Mouse (Mus musculus): Measurements from ENCODE around the gene Zswim4. TPM values are rescaled to one million over a fixed set of nuclear protein-coding genes. Genes with fewer than 3 reads are reported as not detected.
A peak's percentile ranks its signal among the peaks of the same experiment; 100 is the strongest.
"Not testable (repeated sequence)": the region's sequence is repeated elsewhere in the genome, so short reads cannot be mapped to it uniquely, and the experiment has no call there.

The Zswim4 gene
- 19.4 and 24.7 TPM in 2 replicates for polyA plus RNA-seq (2014; fragmentation: Nextera tagmentation; extraction: Ambion mirVana)

- Histone ChIP-seq H3K27me3 (ENCODE audit: control insufficient read depth, insufficient read depth, low read length) (no peaks in the 10 kb centered on the region), H3K36me3 (ENCODE audit: control insufficient read depth, insufficient read depth, low read length) (peaks cover 2% of the 10 kb centered on the region), H3K9ac (ENCODE audit: low read length) (peak within 1 kb of the TSS; percentile 97), H3K27ac (ENCODE audit: low read depth, low read length) (peak within 1 kb of the TSS; percentile 67; the same call in 1 of the 2 replicates), H3K4me3 (ENCODE audit: low read depth, low read length) (peak within 1 kb of the TSS; percentile 68), H3K9me3 (ENCODE audit: control insufficient read depth, low read length) (no peaks in the 10 kb centered on the region), H3K4me1 (ENCODE audit: control insufficient read depth, insufficient read depth, low read length) (peaks cover 13% of the 10 kb centered on the region), H3K4me2 (peak within 1 kb of the TSS; percentile 91)
- under 1% methylated on average over 35 of the region's 35 CpGs for WGBS
- DNase-seq (ENCODE audit: low spot score, missing footprints) (peak; percentile 100), ATAC-seq (ENCODE audit: low FRiP score) (peak; percentile 98)
Observed at GRCm38 (mm10) chr8:84236998-84237473, at the start of gene Zswim4. Gene Zswim4, minus strand, starts transcription at chr8:84237055.

- not testable (repeated sequence) for H3K9ac ChIP-seq (ENCODE audit: low read length); H3K36me3 ChIP-seq (ENCODE audit: control insufficient read depth, insufficient read depth, low read length); H3K4me2 ChIP-seq; H3K4me3 ChIP-seq (ENCODE audit: low read depth, low read length); H3K4me1 ChIP-seq (ENCODE audit: control insufficient read depth, insufficient read depth, low read length); H3K9me3 ChIP-seq (ENCODE audit: control insufficient read depth, low read length); DNase-seq (ENCODE audit: low spot score, missing footprints); H3K27me3 ChIP-seq (ENCODE audit: control insufficient read depth, insufficient read depth, low read length); ATAC-seq (ENCODE audit: low FRiP score); H3K27ac ChIP-seq (ENCODE audit: low read depth, low read length)
- WGBS: 51% methylated on average over 5 of the region's 5 CpGs
Observed at GRCm38 (mm10) chr8:84285665-84286064, 48.8 kb upstream of the Zswim4 start.

GRCm38 (mm10) chr8:84284608-84285063, 47.8 kb upstream of the Zswim4 start:
- WGBS: 52% methylated on average over 9 of the region's 9 CpGs
- Histone ChIP-seq H3K4me2 (no peak overlapping the region), H3K9ac (ENCODE audit: low read length) (no peak overlapping the region), H3K36me3 (ENCODE audit: control insufficient read depth, insufficient read depth, low read length) (no peaks in the 10 kb centered on the region), H3K27me3 (ENCODE audit: control insufficient read depth, insufficient read depth, low read length) (no peaks in the 10 kb centered on the region), H3K4me1 (ENCODE audit: control insufficient read depth, insufficient read depth, low read length) (no peaks in the 10 kb centered on the region), H3K4me3 (ENCODE audit: low read depth, low read length) (no peak overlapping the region), H3K9me3 (ENCODE audit: control insufficient read depth, low read length) (no peaks in the 10 kb centered on the region), H3K27ac (ENCODE audit: low read depth, low read length) (no peak overlapping the region)
- DNase-seq (ENCODE audit: low spot score, missing footprints) (no peak), ATAC-seq (ENCODE audit: low FRiP score) (no peak)

- WGBS: 76% methylated on average over 10 of the region's 10 CpGs
- no peak for ATAC-seq (ENCODE audit: low FRiP score)
Observed at GRCm38 (mm10) chr8:84280777-84281176, 43.9 kb upstream of the Zswim4 start.

GRCm38 (mm10) chr8:84276447-84276846, 39.6 kb upstream of the Zswim4 start:
- WGBS: 53% methylated on average over 1 of the region's 1 CpGs
- H3K36me3 ChIP-seq (ENCODE audit: control insufficient read depth, insufficient read depth, low read length): no peaks in the 10 kb centered on the region
- H3K4me1 ChIP-seq (ENCODE audit: control insufficient read depth, insufficient read depth, low read length): no peaks in the 10 kb centered on the region
- ATAC-seq (ENCODE audit: low FRiP score) (no peak), DNase-seq (ENCODE audit: low spot score, missing footprints) (no peak)
- H3K9me3 ChIP-seq (ENCODE audit: control insufficient read depth, low read length): no peaks in the 10 kb centered on the region
- H3K27me3 ChIP-seq (ENCODE audit: control insufficient read depth, insufficient read depth, low read length): no peaks in the 10 kb centered on the region
- no peak overlapping the region for H3K27ac ChIP-seq (ENCODE audit: low read depth, low read length)
- H3K4me2 ChIP-seq: no peak overlapping the region
- H3K4me3 ChIP-seq (ENCODE audit: low read depth, low read length): no peak overlapping the region
- H3K9ac ChIP-seq (ENCODE audit: low read length): no peak overlapping the region

More at GRCm38 (mm10) chr8:84280777-84281176, 43.9 kb upstream of the Zswim4 start:
- Histone ChIP-seq H3K36me3 (ENCODE audit: control insufficient read depth, insufficient read depth, low read length) (no peaks in the 10 kb centered on the region), H3K27ac (ENCODE audit: low read depth, low read length) (no peak overlapping the region), H3K4me3 (ENCODE audit: low read depth, low read length) (no peak overlapping the region), H3K4me1 (ENCODE audit: control insufficient read depth, insufficient read depth, low read length) (no peaks in the 10 kb centered on the region), H3K27me3 (ENCODE audit: control insufficient read depth, insufficient read depth, low read length) (no peaks in the 10 kb centered on the region), H3K9me3 (ENCODE audit: control insufficient read depth, low read length) (no peaks in the 10 kb centered on the region), H3K9ac (ENCODE audit: low read length) (no peak overlapping the region), H3K4me2 (no peak overlapping the region)
- DNase-seq (ENCODE audit: low spot score, missing footprints): no peak

GRCm38 (mm10) chr8:84273968-84274367, 37.1 kb upstream of the Zswim4 start:
- Histone ChIP-seq H3K9me3 (ENCODE audit: control insufficient read depth, low read length) (no peaks in the 10 kb centered on the region), H3K4me2 (no peak overlapping the region), H3K9ac (ENCODE audit: low read length) (no peak overlapping the region), H3K27me3 (ENCODE audit: control insufficient read depth, insufficient read depth, low read length) (no peaks in the 10 kb centered on the region), H3K36me3 (ENCODE audit: control insufficient read depth, insufficient read depth, low read length) (no peaks in the 10 kb centered on the region), H3K27ac (ENCODE audit: low read depth, low read length) (no peak overlapping the region), H3K4me3 (ENCODE audit: low read depth, low read length) (no peak overlapping the region), H3K4me1 (ENCODE audit: control insufficient read depth, insufficient read depth, low read length) (peaks cover 5% of the 10 kb centered on the region)
- WGBS: 86% methylated on average over 3 of the region's 3 CpGs
- DNase-seq (ENCODE audit: low spot score, missing footprints): no peak
- no peak for ATAC-seq (ENCODE audit: low FRiP score)

GRCm38 (mm10) chr8:84272302-84272701, 35.4 kb upstream of the Zswim4 start:
- Histone ChIP-seq H3K9ac (ENCODE audit: low read length) (no peak overlapping the region), H3K27me3 (ENCODE audit: control insufficient read depth, insufficient read depth, low read length) (no peaks in the 10 kb centered on the region), H3K27ac (ENCODE audit: low read depth, low read length) (no peak overlapping the region), H3K4me3 (ENCODE audit: low read depth, low read length) (no peak overlapping the region), H3K4me1 (ENCODE audit: control insufficient read depth, insufficient read depth, low read length) (peaks cover 5% of the 10 kb centered on the region), H3K4me2 (no peak overlapping the region), H3K36me3 (ENCODE audit: control insufficient read depth, insufficient read depth, low read length) (no peaks in the 10 kb centered on the region), H3K9me3 (ENCODE audit: control insufficient read depth, low read length) (no peaks in the 10 kb centered on the region)
- ATAC-seq (ENCODE audit: low FRiP score): no peak
- 86% methylated on average over 4 of the region's 4 CpGs for WGBS
- DNase-seq (ENCODE audit: low spot score, missing footprints): no peak

GRCm38 (mm10) chr8:84269950-84270773, 33.3 kb upstream of the Zswim4 start, which contains the start of gene Ccdc130:
Gene Ccdc130, minus strand, starts transcription at chr8:84270380.
- peak within 1 kb of the TSS; percentile 81 for H3K4me3 ChIP-seq (ENCODE audit: low read depth, low read length)
- no peaks in the 10 kb centered on the region for H3K27me3 ChIP-seq (ENCODE audit: control insufficient read depth, insufficient read depth, low read length)
- DNase-seq (ENCODE audit: low spot score, missing footprints) (peak; percentile 99), ATAC-seq (ENCODE audit: low FRiP score) (peak; percentile 99)
- no peaks in the 10 kb centered on the region for H3K9me3 ChIP-seq (ENCODE audit: control insufficient read depth, low read length)
- peak within 1 kb of the TSS; percentile 80 for H3K9ac ChIP-seq (ENCODE audit: low read length)
- no peak within 1 kb of the TSS; the same call in 1 of the 2 replicates for H3K27ac ChIP-seq (ENCODE audit: low read depth, low read length)
- peaks cover 5% of the 10 kb centered on the region for H3K4me1 ChIP-seq (ENCODE audit: control insufficient read depth, insufficient read depth, low read length)
- H3K36me3 ChIP-seq (ENCODE audit: control insufficient read depth, insufficient read depth, low read length): no peaks in the 10 kb centered on the region
- H3K4me2 ChIP-seq: peak within 1 kb of the TSS; percentile 80
- WGBS: under 1% methylated on average over 44 of the region's 44 CpGs

GRCm38 (mm10) chr8:84261098-84261497, 24.2 kb upstream of the Zswim4 start:
- no peak overlapping the region for H3K4me3 ChIP-seq (ENCODE audit: low read depth, low read length)
- H3K9me3 ChIP-seq (ENCODE audit: control insufficient read depth, low read length): no peaks in the 10 kb centered on the region
- no peak overlapping the region for H3K9ac ChIP-seq (ENCODE audit: low read length)
- DNase-seq (ENCODE audit: low spot score, missing footprints) (no peak), ATAC-seq (ENCODE audit: low FRiP score) (no peak)
- no peak overlapping the region for H3K27ac ChIP-seq (ENCODE audit: low read depth, low read length)
- 93% methylated on average over 4 of the region's 4 CpGs for WGBS
- H3K4me2 ChIP-seq: no peak overlapping the region
- H3K27me3 ChIP-seq (ENCODE audit: control insufficient read depth, insufficient read depth, low read length): no peaks in the 10 kb centered on the region
- peaks cover 11% of the 10 kb centered on the region for H3K4me1 ChIP-seq (ENCODE audit: control insufficient read depth, insufficient read depth, low read length)
- H3K36me3 ChIP-seq (ENCODE audit: control insufficient read depth, insufficient read depth, low read length): peaks cover 15% of the 10 kb centered on the region

Measured in midbrain, embryonic 11.5 days (tissue).